Mouse (Mus musculus) gastrocnemius, postnatal 4 days (tissue): ENCODE results near the gene Ralb. TPM values are rescaled to one million over a fixed set of nuclear protein-coding genes. Genes with fewer than 3 reads are reported as not detected.

ENCODE experiments used
- DNase-seq, 2 experiments: peaks; one replicate each; pipeline ENCODE4 v3.0.0; 2021 to 2022; ENCODE audit warnings: low spot score in 2 of 2, mixed read lengths in 2 of 2
- total RNA-seq, 2 experiments: library from RNA; stranded (reverse); gene quantifications; 2 replicates each; pipeline ENCODE4 v1.2.3; 2021

Ralb gene
- total RNA-seq, 2 experiments from 2014 or later = 41.8 to 43.6 TPM

DNA sequence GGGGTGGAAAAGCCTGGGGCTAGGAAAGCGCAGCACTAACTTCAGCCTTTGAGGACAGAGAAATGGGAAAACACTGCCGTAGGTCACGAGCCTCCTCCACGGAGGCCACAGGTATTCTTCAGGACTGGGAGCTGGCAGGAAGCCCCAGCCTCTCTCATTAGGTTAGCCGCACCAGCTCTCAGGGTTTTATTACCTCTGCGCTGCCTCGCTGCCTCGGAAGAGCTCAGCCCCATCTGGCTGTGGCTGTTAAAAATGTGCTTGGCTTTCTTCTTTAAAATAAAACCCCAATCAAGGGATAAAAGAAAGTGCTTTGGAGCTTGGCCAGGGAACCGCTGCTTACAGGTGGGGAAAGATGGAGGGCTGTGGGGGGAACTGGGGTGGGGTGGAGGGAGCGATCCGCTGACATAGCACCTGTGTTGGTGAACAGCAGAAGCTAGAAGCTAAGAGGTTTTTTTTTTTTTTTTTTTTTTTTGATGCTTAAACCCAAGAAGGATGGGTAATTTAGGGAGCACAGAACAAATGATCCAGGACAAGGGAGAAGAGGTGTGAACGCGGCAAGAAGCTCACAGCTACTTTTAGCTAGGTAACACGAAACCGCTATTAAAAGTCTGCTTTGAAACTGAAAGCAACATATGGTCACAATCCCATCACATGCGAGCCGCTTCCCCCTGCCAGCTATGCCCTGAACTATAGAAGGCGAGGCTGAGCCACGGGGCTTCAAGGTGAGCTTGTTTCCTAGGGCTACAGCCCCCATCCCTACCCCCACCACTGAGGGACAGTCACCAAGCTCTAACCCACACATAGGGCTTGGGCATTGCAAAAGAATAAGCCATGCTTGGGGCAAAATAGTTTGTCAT lies 47.7 kb downstream of the Ralb start:
- DNase-seq = no peak

DNA sequence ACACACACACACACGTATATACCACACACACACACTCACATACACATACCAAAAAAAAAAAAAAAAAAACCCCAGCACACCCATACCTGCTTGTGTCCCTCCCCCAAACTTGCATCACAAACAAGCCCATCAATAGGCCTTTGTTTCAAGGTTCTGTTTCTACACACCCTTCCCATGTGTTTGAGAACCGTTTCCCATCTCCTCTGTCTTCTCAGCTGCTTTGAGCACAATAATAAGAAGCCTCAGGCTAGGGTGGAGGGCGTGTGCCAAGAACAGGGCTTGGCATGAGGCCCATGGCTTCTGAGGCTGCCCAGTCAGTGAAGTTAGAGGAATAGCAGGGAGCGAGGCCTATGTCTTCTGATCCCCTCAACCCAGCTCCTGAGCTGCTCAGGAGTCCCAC lies 50.9 kb downstream of the Ralb start:
- DNase-seq = peak in 1 of 2 experiments; percentile 32

DNA sequence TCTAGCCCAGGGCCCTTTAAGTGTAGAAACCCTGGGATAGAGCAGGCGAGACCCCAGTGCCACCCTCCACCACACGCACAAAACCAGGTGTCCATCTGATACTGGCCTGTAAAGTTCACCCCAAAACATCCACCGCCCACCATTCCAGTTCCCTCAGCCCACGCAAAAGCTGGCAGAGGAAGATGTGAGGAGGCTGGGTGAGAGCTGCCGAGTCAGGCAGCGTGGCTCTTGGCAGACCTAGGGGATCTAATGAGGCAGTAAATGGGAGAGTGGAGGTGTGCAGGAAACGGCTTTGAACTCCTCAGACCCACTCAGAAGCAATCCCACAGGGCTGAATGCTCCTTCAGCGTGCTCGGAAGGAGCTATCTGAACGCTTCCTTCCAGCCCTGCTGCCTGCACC lies 53.2 kb downstream of the Ralb start:
- DNase-seq = no peak

DNA sequence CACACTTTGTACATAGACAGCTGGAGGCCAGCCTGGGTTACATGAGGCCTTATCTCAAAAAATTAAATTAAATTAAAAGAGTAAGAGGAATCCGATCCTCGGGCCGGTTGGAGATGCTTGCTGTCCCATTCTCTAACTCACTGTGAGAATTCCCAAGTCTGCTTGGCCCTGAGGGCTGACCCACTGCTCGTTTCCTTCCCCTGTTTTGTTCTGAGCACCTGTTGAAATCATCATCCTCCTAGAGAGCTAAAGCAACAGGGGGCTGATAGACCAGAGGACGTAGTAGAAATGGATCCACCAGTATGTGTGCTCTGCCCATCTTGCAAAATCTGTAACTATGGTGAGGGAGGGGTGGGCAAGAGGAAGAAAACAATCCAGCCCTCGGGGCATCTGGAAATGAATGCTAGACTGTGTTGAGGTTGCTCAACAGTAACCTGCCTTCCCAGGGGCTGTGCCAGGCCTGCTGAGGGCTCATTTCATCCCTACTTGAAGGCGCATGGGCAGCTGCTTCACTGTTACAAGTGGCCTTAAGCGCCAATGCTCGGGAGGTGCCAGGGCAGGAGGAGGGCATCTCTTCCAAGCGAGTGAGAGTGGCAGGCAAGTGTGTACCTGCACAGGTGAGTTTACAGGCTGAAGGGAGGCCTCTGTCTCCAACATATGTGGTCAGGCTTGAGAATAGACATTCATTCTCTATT lies 53.8 kb downstream of the Ralb start:
- DNase-seq = no peak

GRCm38 (mm10) chr1:119446753-119447283 lies 57.8 kb downstream of the Ralb start:
- no peak for DNase-seq

DNA sequence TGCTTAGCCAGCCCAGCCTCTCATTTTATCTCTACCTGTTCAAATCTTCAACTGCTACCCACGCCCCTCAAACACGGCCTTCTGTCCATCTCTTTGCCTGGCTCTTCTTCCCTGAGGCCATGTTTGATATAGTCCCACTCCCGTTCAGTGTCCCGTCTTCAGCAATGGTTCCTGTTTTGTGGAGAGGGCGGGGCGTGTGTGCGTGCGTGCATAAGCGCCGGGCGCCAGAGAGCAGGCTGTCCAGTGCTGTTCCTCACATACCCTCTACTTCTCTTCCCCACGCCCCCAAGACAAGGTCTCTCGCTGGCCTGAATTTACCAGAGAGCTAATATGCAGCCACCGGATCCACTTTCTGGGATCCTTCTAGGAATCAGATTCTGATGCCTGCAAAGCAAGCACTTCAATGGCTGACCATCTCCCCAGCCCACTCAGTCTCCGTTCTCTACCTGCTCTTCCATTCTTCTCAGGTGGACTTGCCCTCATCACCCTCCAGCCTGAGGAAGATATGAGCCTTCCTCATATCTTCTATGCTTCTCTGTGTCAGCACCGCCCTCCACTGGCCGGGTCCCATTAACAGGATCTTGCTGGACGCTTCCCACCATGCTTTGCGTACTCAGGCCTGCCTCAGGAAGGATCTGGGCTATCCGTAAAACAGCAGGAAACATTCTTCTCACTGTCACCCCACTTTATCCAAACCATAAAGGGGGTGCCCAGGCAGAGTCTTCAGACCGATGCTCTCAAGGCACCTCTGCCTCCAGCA lies 60.8 kb downstream of the Ralb start:
- no peak for DNase-seq

- no peak for DNase-seq
These were observed 61.7 kb downstream of the Ralb start for GRCm38 (mm10) chr1:119442901-119443300.

GRCm38 (mm10) chr1:119438105-119438637 lies 66.4 kb downstream of the Ralb start:
- no peak for DNase-seq

GRCm38 (mm10) chr1:119437401-119437800 lies 67.2 kb downstream of the Ralb start:
- DNase-seq = no peak

DNA sequence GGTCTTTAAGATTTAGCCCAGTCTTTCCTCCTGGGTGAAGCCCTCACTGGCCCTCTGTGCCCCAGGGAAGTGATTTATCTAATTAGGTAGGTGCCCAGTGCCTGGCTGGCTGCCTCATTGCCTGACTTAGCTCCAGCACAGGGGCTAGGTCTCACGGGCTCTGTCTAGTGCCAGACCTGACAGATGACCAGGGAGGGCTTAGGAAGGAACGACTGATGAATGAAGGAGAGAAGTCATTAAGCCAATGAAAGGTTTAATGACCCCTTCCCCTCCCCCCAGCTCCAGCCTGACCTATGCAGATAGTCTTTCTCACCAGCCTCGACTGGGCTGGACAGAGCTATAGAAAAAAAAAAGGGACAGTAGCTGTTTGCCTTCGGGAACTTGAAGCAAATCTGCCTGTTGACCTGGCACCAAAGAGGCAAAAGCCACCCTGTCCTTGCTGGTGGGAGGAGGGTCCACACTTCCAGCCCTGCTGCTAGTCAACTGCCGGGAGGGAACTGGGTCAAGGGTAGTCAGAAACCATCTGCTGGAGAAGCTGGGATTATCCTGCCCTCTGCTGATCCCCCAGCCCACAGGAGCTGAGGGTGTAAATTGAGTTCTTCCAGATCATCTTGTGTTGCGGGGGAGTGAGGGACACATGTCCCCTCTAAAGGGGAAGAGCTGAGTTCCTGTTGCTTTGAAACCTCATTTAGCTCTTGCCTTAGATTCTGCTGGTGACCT lies 80.3 kb downstream of the Ralb start:
- no peak for DNase-seq

DNA sequence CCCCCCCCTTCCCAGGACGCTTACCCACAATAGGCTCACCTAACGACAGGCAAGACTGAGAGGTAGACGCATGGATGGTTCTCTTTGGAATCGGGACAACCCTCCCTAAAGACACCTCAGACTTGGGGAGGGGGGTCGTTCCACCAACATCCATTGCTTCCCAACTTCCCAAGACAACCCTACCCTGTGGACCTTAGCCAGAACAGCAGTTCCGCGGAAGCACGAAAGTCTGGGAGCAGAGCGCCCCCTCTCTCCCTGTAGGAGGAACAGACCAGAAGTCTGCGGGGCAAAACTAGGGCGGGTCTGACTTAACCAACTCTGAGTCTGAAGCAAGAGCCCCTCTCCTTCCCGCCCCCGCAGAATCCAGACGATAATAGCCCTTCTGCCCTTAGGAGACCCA lies 81.1 kb downstream of the Ralb start:
- peak in 1 of 2 experiments; percentile 49 for DNase-seq

DNA sequence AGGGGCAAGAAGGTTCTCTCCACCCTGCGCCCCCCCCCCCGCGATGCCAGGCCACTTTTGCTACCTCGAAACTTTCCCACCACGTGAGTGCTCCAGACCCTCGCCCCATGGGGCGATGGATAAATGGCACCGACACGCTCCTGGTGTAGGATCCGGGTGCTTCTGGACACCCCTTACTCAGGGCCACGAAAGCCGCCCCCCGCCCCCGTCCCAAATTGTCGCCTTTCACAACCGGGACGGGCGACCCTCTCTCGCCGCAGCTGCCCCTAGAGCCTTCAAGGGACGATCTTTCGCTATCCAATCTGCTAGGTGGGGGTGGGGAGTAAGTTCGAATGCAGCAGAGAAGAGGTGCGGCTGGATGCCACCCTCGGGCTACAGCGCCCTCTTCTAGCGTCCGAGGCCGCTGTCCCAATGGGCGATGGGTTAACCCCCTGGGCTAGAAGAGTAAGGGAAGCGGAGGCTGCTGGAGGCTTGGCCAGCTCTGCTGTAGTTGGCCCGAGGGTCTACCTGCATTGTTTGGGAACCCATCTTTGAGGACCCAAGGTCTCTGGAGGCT lies 82.1 kb downstream of the Ralb start:
- DNase-seq = no peak

DNA sequence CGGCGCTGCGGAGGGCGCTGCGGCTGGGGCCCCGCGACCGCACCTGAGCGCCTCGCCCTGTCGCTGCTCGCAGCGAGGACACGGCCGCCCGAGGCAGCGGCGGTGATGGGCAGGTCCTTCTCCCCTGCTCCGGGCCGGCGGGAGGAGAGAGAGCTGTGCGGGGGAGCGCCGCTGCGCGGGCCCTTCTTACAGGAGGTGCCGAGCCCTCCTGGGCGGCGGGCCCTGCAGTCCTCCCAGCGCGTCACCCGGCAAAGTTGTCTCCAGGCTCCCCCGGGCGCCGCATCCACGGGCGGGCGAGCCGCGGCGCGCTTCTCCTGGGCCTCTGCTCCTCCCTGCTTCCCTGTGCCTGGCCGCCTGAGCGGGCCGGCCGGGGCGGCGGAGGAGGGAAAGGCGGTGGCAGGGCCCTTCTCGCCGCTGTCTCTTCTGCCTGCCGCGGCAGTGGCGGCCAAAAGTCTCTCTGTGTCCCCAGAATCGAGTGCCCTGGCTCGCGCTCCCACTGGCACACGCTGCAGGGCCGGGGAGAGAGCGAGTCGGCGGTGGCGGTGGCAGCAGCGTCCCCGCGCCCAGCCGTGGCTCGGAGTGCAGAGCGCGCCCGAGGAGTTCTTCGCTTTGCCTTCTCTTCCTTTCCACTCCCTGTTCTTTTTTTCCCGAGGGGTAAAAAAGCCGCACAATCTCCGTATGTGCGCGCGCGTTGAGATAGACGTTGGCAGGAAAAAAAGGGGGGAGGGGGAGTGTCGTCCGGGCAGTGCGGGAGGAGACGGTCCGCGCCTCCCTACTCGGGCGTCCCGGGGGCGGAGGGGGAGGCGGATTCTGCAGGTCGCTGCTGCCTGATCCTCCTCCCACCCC lies 82.8 kb downstream of the Ralb start, which contains the start of gene Inhbb:
TSS of gene Inhbb (minus strand) at position 673 of the 846 bp plus-strand sequence.
- DNase-seq = peak in 1 of 2 experiments; percentile 42

DNA sequence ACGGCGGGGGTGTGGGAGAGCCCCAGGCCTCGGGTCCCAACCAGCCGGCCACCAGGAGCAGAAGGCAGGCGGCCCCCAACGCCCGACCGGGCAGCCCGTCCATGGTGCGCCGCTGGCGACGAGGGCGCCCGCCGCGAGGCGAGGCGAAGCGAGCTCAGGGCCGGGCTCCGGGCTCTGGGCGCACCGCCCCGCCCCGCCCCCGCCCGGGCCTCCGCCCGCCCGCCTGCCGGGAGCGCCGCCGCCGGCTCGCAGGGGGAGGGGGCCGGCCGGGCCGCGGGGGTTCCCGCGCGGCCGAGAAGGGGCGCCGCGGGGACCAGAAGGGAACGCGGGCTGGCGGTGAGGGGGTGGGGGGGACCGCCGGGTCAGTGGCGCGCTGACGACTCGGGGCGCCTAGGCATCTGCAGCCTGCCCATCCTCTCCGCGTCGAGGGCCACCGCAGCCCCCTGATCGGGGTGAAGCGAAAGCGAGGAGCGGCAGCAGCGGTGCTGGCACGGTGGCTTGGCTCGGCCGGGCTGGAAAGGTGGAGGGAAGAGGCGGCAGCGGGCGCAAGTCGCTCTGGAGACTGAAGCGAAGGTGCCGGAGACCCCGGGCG lies 83.5 kb downstream of the Ralb start:
- peak in 1 of 2 experiments; percentile 33 for DNase-seq

Other genes starting within 250 kb of the Ralb start
- 1 to 10 TPM in 1 of 2 experiments, under 1 TPM in 1; 0.64 to 1.7 TPM for gene Inhbb, start 82.5 kb downstream of the Ralb start, total RNA-seq
- gene Tmem185b, start 21.4 kb upstream of the Ralb start, total RNA-seq = 1 to 10 TPM; 9.0 to 9.2 TPM
- 1 to 10 TPM; 2.7 to 2.9 TPM for gene Epb41l5, start 144.2 kb upstream of the Ralb start, total RNA-seq